Mouse (Mus musculus): ENCODE results near the gene Ifna2. TPM values are rescaled to one million over a fixed set of nuclear protein-coding genes. Genes with fewer than 3 reads are reported as not detected.
A peak's percentile ranks its signal among the peaks of the same experiment; 100 is the strongest.

Ifna2 gene
- total RNA-seq, 2 experiments from 2014 or later: not detected

DNA sequence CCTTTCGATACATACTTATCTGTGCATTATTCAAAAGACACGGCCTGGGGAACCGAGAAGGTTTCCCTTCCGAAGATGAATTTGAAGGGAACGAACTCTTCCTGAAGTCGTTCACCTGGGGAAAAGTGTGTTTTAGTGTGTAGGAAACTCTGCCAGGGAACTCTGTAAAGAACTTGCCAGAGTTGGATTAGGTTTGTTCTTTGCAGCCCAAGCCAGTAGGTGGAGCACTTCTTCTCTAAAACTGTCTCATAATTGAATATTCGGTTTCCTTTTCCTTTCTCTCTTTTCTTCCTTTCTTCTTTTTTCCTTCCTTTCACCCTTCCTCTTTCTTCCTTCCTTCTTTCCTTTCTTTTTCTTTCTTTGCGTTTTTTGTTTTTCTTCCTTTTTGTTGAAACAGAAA is 3.4 kb downstream of the Ifna2 start:
- intact Hi-C loops (cut with DNase I): loop anchor here (10.0 kb wide), 1 partner anchor 144 kb away; the partner anchor contains the start of gene Ifna6
- DNase-seq (ENCODE audit: extremely low spot score in 1 of 2, low spot score in 2 of 2): no peak

DNA sequence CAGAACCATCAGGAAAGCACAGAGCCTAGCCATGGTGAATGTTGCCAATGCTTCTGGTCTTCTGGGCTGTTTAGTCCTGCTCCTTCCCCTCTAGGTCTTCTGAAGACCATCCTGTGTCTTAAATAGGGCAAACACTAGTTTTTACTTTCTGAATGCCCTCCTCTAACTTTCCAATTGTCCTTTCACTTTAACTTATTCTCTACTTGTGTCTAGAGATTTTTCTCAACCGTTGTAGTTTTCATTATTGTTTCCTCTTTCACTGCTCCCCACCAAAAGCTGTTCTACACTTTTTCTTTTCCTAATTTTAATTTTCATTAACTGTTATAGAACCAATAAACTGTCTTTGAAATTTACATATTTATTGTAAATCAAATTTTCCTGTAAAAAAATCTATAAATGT is 6.9 kb downstream of the Ifna2 start, which contains the start of gene Ifna16:
Gene Ifna16 (minus strand): TSS at position 101 of the 400 bp plus-strand sequence.
- intact Hi-C loops (cut with DNase I): no loop called here
- DNase-seq (ENCODE audit: extremely low spot score in 1 of 2, low spot score in 2 of 2): no peak

DNA sequence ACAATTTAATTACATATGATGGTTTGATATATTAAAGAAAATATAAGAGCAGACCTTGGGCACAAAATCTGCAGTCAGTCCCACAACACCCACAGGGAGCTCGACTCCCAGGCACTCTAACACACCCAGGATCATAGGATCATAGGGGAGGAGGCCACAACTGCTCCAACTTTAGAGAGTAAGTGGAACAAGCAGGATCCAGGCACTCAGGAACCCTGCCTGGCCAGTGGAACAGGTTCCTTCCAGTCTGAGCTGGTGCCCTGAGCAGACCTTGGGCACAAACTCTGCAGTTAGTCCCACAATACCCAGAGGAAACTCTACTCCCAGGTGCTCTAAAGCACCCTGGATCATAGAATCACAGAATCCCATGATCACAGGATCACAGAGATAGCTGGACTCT is 28.3 kb downstream of the Ifna2 start:
- intact Hi-C loops (cut with DNase I): no loop called here
- DNase-seq (ENCODE audit: extremely low spot score in 1 of 2, low spot score in 2 of 2): no peak

DNA sequence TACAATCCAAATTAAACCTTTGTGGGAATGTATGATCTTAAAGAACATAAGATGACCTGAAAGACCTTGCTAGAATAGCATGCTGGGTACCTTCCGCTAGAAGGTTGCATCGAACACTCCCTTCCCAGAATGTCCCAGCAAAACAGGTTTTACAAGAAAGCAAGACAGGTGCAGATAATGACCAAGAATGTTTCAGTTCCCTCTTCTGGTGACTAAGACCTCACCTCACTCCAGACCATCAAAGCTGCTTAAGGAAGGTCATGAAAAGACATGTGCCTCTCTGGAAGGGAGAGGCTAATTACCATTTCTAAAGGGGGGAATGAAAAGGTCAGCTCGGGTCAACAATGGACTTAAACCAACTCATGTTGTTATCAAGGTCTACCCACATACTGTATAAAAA is 30.1 kb downstream of the Ifna2 start:
- DNase-seq (ENCODE audit: extremely low spot score in 1 of 2, low spot score in 2 of 2): no peak
- intact Hi-C loops (cut with DNase I): no loop called here

DNA sequence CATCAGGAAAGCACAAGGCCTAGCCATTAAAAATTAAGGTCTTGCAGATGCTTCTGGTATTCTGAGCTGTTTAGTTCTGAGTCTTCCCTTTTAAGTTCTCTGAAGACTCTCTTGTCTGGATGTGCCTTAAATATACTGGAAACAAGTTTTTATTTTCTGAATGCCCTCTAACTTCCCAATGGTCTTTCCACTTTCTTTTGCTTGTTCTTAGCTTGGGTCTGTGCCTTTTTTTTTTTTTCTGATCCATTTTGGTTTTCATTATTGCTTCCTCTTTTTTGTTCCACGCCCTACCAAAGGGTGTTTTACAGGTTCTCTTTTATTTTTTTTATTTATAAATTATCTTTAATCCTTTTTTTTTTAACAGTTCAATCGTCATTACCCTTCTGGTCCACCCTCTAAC is 39.4 kb downstream of the Ifna2 start, which contains the start of gene Ifna13:
Gene Ifna13 (minus strand): TSS at position 101 of the 400 bp plus-strand sequence.
- intact Hi-C loops (cut with DNase I): no loop called here
- no peak for DNase-seq (ENCODE audit: extremely low spot score in 1 of 2, low spot score in 2 of 2)

DNA sequence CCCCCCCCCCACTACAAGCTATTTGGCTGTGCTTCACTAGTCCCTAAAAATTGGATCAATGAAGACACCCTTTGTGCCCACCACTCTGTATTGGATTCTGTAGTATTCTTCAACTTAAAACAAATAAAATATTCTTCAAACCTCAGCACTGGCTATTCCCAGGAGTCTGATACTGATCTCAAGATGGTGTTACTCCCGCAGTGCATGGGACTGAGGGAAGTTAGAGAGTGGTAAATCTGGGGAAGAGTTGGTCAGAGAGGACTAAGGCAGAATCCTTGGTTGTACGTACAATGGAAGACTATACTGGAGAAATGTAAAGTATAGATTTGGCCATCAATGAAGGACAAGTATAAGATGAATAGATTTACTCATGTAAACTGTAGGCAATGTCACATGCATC is 41.2 kb downstream of the Ifna2 start:
- intact Hi-C loops (cut with DNase I): no loop called here
- no peak for DNase-seq (ENCODE audit: extremely low spot score in 1 of 2, low spot score in 2 of 2)

DNA sequence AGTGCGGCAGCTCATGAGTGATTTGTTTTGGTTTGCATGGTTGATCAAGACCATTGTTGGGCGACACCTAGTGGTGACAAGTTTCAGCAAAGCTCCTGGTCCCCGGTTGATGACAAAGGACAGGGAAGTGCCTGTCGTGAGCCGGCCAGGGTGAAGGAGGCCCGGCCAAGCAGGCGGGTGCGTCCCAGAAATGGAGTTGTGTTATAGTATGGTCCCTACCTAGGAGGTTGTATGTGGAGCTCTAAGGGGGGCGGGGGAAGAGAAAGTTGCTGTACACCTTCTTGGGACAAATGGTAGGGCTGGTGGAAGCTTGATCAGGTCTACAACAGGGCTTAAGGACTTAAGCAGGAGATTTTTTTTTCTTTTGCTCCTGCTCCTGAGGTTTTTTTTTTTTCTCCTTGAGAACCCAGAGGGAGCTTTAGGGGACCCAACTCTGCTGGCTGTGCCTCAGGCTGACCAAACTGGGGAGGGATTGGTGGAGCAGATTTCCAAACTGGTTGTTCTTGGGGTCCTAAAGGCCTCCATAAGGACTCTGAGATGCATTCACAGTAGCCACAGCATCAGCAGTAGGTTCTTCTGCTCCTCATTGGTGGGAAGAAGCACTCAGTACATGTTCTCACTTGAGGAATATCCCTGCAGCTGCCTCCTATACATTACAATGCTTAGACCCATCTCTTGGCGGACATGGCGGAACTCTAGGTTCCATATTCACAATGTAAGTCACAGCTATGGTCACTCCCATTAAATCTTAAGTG is 42.5 kb downstream of the Ifna2 start:
- peak; percentile 79 to 97 for DNase-seq (ENCODE audit: extremely low spot score in 1 of 2, low spot score in 2 of 2)
- intact Hi-C loops (cut with DNase I): no loop called here

DNA sequence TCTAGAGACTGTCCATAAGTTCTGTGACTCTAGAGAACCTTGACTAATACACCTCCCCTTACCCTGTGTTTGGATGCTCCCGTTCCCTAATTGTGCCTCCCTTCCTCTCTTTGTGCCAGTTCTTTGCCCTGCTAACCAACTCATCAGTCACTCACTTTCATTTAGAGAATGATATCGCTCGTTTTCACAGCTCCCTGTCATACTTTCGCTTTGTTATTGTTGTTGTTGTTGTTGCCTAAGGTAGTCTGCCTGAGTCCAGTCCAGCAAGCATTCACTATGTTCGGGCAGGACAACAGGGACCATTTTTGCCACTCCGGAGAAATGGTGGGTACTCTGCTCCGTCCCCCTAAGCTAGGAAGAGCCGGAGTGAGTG is 43.0 kb downstream of the Ifna2 start:
- DNase-seq (ENCODE audit: extremely low spot score in 1 of 2, low spot score in 2 of 2): no peak
- intact Hi-C loops (cut with DNase I): no loop called here

DNA sequence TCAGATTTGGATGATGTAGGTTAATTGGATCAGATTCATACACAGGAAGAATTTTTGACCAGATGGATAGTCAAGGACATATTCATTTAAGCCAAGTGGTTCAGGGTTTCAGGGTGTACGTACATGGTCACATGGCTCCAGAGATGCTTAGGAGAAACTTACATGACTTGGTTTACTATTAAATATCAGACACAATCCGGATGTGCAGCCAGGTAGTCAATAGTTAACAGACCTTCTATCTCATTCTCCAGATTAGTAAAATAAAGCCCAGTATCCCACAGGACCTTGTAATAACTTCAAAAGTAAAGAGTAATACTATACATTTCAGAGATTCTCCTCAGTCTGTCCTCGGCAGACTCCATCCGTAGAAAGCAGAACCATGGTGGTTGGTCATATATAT is 49.4 kb downstream of the Ifna2 start, which contains the start of gene C87499:
Gene C87499 (minus strand): TSS at position 101 of the 400 bp plus-strand sequence.
- intact Hi-C loops (cut with DNase I): no loop called here
- no peak for DNase-seq (ENCODE audit: extremely low spot score in 1 of 2, low spot score in 2 of 2)

Other genes starting within 250 kb of the Ifna2 start
- gene Hacd4, start 245.0 kb downstream of the Ifna2 start, total RNA-seq (2021): 1 to 10 TPM; 2.8 to 3.5 TPM
- not detected for gene Ifnb1, start 161.1 kb downstream of the Ifna2 start, total RNA-seq (2021)
- not detected for gene Ifna15, start 125.7 kb downstream of the Ifna2 start, total RNA-seq (2021)
- not detected for gene Ifna14, start 112.1 kb downstream of the Ifna2 start, total RNA-seq (2021)
- gene Ifna9, start 91.5 kb downstream of the Ifna2 start, total RNA-seq (2021): not detected
- gene Ifna12, start 80.5 kb downstream of the Ifna2 start, total RNA-seq (2021): not detected
- not detected for gene C87499, start 49.5 kb downstream of the Ifna2 start, total RNA-seq (2021)
- not detected for gene Ifna13, start 39.5 kb downstream of the Ifna2 start, total RNA-seq (2021)
- gene Ifna16, start 7.0 kb downstream of the Ifna2 start, total RNA-seq (2021): not detected
- gene Ifnab, start 7.4 kb upstream of the Ifna2 start, total RNA-seq (2021): not detected
- gene Gm26566, start 37.9 kb upstream of the Ifna2 start, total RNA-seq (2021): 1 to 10 TPM; 1.8 to 2.0 TPM
- 100 to 1,000 TPM; 105 to 107 TPM for gene Klhl9, start 38.6 kb upstream of the Ifna2 start, total RNA-seq (2021)
- not detected for gene Gm13271, start 71.0 kb upstream of the Ifna2 start, total RNA-seq (2021)
- not detected for gene Gm13283, start 76.2 kb upstream of the Ifna2 start, total RNA-seq (2021)
- gene Gm13290, start 89.9 kb upstream of the Ifna2 start, total RNA-seq (2021): not detected
- gene Gm13289, start 93.0 kb upstream of the Ifna2 start, total RNA-seq (2021): not detected
- gene Gm13272, start 95.9 kb upstream of the Ifna2 start, total RNA-seq (2021): not detected
- gene Ifnz, start 98.2 kb upstream of the Ifna2 start, total RNA-seq (2021): not detected
- not detected for gene Gm13276, start 101.8 kb upstream of the Ifna2 start, total RNA-seq (2021)
- not detected for gene Gm13277, start 104.7 kb upstream of the Ifna2 start, total RNA-seq (2021)
- not detected for gene Gm13278, start 107.6 kb upstream of the Ifna2 start, total RNA-seq (2021)
- gene Gm13275, start 110.6 kb upstream of the Ifna2 start, total RNA-seq (2021): not detected
- not detected for gene Gm13279, start 113.5 kb upstream of the Ifna2 start, total RNA-seq (2021)
- not detected for gene Gm13285, start 115.8 kb upstream of the Ifna2 start, total RNA-seq (2021)
- not detected for gene Gm13287, start 119.3 kb upstream of the Ifna2 start, total RNA-seq (2021)
- not detected for gene Gm13288, start 121.6 kb upstream of the Ifna2 start, total RNA-seq (2021)
- gene Ifna7, start 132.3 kb upstream of the Ifna2 start, total RNA-seq (2021): not detected
- gene Ifna11, start 136.0 kb upstream of the Ifna2 start, total RNA-seq (2021): not detected
- not detected for gene Ifna6, start 143.5 kb upstream of the Ifna2 start, total RNA-seq (2021)
- not detected for gene Ifna5, start 151.6 kb upstream of the Ifna2 start, total RNA-seq (2021)
- gene Ifna4, start 157.9 kb upstream of the Ifna2 start, total RNA-seq (2021): not detected
- gene Ifna1, start 166.2 kb upstream of the Ifna2 start, total RNA-seq (2021): not detected
- not detected for gene Ifne, start 196.3 kb upstream of the Ifna2 start, total RNA-seq (2021)

Measured in left cerebral cortex, postnatal 10 days (tissue).